Mouse (Mus musculus): ENCODE results near the gene Ifna2.

Gene Ifna2

GRCm38 (mm10) chr4:88655461-88655860 lies 28.3 kb downstream of the Ifna2 start:
- in situ Hi-C loops (cut with MboI) = no loop called here

- in situ Hi-C loops (cut with MboI) = no loop called here
Measured at GRCm38 (mm10) chr4:88653644-88654043, 30.1 kb downstream of the Ifna2 start.

GRCm38 (mm10) chr4:88644359-88644758 lies 39.4 kb downstream of the Ifna2 start, which contains the start of gene Ifna13:
Gene Ifna13, minus strand, starts transcription at chr4:88644459.
- in situ Hi-C loops (cut with MboI) = no loop called here

GRCm38 (mm10) chr4:88642526-88642925 lies 41.2 kb downstream of the Ifna2 start:
- in situ Hi-C loops (cut with MboI) = no loop called here

GRCm38 (mm10) chr4:88641077-88641831 lies 42.5 kb downstream of the Ifna2 start:
- in situ Hi-C loops (cut with MboI) = no loop called here

- in situ Hi-C loops (cut with MboI) = no loop called here
Measured at GRCm38 (mm10) chr4:88640704-88641076, 43.0 kb downstream of the Ifna2 start.

GRCm38 (mm10) chr4:88634311-88634710 lies 49.4 kb downstream of the Ifna2 start, which contains the start of gene C87499:
Gene C87499, minus strand, starts transcription at chr4:88634411.
- in situ Hi-C loops (cut with MboI) = no loop called here
